Mouse (Mus musculus): ENCODE measurements around the gene Krt79.
A peak's percentile ranks its signal among the peaks of the same experiment; 100 is the strongest.

Krt79 gene

DNA sequence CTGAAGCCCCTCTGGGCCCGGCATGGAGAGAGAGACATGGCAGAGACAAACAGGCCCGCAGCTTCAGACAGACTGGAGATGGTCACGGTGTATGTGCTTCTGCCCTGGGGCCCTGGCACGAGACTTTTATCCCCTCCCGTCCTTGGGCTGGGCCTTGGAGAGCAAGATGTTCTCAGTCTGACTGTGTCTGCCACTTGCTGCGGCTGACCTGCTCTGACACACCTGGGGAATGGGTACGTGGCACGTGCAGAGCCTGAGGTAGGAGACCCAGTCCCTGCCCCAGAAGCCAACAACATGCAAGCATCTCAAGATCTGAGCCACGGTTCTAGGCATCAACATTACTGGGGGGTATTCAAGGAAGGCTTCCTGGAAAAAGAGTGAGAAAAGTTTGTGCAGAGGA, 14.1 kb upstream of the Krt79 start, which contains the start of gene Krt78:
Gene Krt78 (minus strand): TSS at position 101 of the 400 bp plus-strand sequence.
- TF ChIP-seq GATA4 (IDR thresholded peaks at IDR 0.05; ENCODE audit: insufficient replicate concordance, low read length) = no peak

DNA sequence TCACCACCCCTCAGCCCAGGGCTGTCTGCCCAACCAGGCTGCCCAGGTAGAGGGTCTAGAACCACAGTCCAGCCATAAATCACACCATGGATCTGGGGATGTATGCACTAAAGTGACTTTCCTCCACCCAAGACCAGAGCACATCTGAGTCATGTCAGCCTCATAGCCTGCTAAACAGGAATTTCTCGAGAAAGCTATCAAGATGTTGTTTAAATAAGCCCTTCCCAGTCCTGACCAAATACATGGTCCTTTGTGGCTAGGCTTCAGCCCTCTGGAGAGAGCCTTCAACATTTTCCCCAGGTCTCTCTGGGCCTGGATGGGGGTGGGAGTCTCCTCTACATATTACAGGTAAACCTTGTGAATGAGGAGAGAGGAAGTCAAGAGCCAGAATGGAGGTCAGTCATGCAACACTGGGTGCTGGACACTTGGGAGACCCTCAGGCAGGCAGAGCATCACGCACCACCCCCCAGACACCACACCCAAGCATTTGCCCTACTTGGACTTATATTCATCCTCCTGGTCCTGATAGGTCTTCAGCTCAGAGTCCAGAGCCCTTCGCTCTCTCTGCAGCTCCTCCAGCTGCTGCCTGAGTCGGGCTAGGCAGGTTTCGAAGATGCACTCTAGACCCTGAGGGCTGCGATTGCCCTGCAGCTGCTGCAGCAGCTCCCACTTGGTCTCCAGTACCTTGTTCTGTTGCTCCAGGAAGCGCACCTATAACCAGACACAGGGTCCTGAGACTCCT, 12.8 kb upstream of the Krt79 start:
- no peak for TF ChIP-seq GATA4 (IDR thresholded peaks at IDR 0.05; ENCODE audit: insufficient replicate concordance, low read length)

DNA sequence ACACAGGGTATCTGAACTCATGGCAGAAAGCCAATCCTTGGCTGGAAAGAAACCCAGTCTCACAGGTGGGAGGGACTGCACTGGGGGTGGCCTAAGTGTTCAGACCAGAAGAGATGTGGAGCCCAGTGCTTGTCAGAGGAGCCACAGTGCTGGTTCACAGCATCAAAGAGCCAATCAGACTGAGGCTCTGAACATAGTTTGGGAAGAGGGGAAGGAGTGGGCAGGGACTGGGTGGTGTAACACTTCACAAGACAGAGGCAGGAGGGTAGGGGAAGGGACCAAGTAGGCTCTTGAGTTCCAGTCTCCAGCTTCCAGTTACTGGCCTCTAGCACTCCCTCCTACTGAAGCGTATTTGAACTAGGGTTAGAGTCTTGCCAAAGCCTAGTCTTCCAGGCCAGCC, 5.3 kb upstream of the Krt79 start:
- no peak for TF ChIP-seq GATA4 (IDR thresholded peaks at IDR 0.05; ENCODE audit: insufficient replicate concordance, low read length)

DNA sequence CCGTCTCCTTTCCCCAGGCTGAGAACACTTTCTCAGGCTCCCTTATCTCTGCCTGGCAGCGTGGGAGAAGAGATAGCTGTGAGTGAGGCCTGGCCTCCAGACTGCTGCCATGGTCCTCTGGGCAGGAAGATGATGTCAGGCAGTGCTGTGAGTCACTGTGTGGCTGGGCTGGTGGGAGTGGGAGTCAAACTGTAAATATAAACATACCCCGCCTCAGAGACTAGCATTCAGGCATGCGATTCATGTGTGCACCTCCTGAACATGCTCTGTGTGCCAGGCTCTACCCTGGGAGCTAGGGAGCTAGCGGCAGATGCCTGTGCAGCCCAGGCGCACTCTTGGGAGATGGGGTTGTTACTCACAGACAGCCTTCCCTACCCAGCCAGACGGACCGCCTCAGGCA, 1.8 kb upstream of the Krt79 start:
- TF ChIP-seq GATA4 (IDR thresholded peaks at IDR 0.05; ENCODE audit: insufficient replicate concordance, low read length) = no peak

DNA sequence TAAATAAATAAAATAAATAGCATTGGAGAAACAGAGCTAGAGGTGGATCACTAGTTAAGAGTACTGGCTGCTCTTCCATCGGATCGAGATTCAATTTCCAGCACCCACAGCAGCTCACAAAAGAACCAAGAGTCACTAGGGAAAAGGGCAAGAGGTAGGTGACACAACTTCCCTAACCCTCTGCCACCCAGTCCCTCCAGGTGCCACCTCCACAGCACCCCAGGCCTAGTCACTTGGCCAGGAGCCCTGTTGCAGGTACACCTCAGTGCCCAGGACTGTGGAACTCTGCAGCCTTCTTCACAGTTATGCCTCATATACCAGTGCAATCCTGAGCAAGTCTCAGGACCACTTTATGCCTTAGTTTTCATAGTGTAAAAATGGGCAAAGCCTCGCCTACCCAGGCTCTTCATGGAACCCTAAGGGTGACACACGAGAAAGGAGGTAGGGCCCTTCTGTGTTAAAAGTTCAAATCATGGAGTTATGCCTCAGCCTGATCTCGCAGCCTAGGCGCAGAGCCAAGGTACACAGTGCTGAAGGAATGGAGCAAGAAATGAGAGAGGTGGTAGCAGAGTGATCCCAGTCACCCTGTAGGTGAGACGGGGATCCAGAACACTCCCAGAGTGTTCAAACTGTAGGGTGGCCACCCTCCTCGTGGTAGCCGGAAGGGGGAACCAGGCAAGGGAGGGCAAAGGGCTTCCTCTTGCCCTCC, 1.4 kb downstream of the Krt79 start:
- no peak for TF ChIP-seq GATA4 (IDR thresholded peaks at IDR 0.05; ENCODE audit: insufficient replicate concordance, low read length)

DNA sequence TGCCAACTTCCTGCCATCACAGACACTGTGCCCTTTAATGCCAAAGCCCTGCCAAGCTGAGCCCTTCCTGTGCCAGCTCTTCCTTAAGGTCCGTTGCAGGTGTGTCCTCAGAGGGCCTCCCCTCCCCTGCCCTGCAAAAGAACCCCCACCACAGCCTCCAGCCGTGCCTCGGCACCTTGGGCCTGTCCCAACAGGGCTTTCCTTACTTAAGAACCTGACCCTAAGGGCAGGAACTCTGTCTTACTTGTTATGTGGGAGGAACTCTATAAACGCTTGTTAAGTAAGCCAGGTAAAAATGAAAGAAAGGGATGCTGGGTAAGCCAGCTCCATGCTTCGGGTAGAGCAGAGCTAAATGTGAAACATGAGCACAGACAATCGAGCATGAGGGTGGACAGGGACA, 7.1 kb downstream of the Krt79 start:
- TF ChIP-seq GATA4 (IDR thresholded peaks at IDR 0.05; ENCODE audit: insufficient replicate concordance, low read length) = no peak

DNA sequence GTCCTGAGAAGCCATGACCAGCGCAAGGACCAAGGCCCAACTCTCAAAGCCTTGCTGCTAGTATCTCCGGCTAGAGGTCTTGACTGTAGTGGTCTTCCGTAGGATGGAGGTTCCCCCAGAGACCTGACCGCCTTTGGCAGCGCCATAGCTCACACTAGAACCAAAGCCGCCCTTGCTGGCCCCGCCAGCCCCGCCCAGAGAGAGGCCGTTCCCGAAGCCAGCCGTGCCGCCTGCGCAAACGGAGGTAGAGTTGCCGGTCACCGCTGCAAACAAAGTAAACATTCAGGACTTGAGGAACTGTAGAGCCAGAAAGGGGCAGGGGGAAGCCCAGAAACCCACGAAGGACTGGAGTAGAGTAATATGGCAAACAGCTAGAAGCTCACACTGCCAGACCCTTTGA, 10.5 kb downstream of the Krt79 start:
- no peak for TF ChIP-seq GATA4 (IDR thresholded peaks at IDR 0.05; ENCODE audit: insufficient replicate concordance, low read length)

DNA sequence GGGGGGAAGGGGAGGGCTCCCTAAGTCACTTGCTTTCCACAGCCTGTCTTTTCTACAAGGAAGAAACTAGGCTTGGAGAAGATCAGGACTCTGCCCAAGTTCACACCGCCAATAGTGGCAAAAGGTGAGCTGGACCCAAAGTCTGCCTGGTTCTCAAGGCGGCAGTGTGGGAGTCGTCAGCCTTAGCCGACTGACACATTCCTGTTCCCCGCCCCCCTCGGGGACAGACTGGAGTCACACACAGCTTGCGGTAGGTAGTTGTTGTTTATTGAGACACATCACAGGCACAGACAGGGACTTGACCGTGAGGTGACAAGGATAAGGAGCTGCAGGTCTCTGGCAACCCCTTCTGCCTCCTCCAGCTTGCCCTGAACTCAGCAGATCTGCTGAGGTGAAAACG, 11.0 kb downstream of the Krt79 start:
- no peak for TF ChIP-seq GATA4 (IDR thresholded peaks at IDR 0.05; ENCODE audit: insufficient replicate concordance, low read length)

DNA sequence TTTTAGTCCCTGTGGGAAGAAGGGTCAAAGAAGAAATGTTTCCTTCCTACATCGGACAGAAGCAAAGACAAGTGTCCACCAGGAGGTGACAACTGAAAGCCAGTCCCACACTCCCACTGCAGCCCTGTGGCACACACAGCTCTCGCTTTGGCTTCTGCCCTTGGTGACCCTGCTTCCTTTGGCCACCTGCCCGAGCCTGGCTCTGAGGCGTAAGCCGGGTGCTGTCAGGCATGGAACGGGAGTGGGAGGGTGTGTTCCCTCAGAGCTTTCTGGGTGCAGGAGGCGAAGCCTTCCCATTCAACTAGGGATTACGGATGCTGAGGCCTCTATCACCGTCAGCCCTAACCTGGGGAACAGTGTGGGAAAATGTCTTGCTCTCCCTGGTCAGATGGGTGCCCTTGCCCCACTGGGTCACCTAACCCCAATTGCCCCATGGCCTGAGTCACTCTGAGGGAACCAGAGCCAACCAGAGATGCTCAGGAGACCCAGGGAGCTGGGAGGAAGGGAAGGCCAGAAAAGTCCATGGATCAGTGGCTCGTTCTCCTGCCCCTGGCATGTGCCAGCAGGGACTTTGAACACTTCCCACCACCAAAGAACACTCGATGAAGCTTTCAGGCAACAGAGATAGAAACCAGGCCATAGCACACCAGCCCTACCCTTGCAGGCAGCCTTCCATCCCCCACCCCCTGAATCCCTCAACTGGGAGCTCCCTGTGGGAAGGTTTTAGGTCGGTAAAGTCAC, 12.6 kb downstream of the Krt79 start:
- no peak for TF ChIP-seq GATA4 (IDR thresholded peaks at IDR 0.05; ENCODE audit: insufficient replicate concordance, low read length)

DNA sequence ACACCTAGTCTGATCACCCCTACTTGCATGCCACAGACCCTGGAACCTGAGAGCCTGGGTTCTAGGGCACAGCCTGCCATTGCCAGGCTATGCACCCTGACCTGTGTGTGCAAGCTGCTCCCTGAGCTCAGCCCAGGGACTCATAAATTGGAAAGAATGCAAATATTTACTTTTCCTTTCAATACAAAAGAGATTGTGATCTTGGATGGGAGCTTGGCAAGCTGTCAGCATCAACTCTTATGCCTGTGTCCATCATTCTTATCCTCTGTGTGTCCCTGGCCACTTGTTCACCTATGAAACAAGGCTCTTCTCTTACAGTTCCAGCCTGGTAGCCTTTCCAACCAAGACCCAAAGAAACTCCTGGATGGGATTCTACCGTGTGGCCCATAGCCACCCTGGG, 15.1 kb downstream of the Krt79 start:
- TF ChIP-seq GATA4 (IDR thresholded peaks at IDR 0.05; ENCODE audit: insufficient replicate concordance, low read length) = peak; percentile 39; the same call in 1 of the 2 replicates

DNA sequence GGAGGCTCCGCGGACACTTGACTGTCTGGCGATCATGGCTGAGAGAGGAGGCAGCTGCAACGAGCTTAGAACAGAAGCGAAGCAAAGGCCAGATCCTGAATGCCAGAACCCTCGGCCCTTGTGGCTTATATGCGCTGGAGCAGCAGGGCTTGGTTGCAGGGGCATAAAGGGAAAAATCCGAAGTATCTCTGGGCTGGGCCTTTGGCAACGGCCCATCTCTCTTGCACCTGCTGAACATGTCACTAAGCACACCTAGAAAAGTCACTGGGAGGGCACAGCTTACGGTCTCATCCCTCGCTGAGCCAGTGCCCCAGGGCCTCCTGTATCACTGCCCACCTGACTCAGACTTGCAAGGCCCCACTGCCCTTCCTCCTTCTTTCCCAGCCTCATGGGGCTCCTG, 15.5 kb downstream of the Krt79 start, which contains the start of gene Krt4:
Gene Krt4 (minus strand): TSS at position 101 of the 400 bp plus-strand sequence.
- TF ChIP-seq GATA4 (IDR thresholded peaks at IDR 0.05; ENCODE audit: insufficient replicate concordance, low read length) = no peak

DNA sequence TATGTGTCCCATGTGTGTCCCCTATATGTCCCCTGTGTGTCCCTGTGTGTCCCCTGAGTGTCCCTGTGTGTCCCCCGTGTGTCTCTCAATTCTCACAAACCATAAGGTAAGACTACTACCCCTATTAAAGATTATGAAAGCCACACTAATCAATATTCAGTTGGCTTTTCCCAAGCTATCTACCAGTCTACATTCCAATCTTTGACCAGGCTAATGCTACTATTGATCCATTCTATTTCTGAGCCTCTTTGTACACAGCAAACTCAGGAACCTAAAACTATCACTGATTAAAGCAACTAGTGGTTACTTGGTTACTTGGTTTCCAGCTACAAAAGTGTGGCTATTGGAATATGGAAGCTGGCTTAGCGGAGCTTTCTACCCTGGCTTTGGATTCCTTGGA, 17.8 kb downstream of the Krt79 start:
- TF ChIP-seq GATA4 (IDR thresholded peaks at IDR 0.05; ENCODE audit: insufficient replicate concordance, low read length) = peak; percentile 31; the same call in 1 of the 2 replicates

DNA sequence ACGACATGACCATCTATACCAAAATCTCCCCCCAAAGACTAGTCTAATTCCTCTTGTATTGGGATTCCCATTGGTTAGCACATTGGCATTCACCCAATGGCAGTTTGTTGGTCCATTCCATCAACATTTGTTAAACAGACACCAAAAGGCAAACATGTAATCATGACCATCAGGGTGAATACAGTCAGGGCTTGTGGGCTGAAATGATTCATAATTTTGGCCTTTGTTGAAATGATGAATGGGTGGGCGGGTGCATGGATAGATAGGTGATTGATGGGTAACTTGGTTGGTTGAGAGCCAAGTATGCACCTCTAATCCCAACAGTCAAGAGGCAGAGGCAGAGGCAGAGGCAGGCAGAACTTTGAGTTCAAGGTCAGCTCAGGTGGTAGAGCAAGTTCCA, 24.1 kb downstream of the Krt79 start:
- TF ChIP-seq GATA4 (IDR thresholded peaks at IDR 0.05; ENCODE audit: insufficient replicate concordance, low read length) = no peak

DNA sequence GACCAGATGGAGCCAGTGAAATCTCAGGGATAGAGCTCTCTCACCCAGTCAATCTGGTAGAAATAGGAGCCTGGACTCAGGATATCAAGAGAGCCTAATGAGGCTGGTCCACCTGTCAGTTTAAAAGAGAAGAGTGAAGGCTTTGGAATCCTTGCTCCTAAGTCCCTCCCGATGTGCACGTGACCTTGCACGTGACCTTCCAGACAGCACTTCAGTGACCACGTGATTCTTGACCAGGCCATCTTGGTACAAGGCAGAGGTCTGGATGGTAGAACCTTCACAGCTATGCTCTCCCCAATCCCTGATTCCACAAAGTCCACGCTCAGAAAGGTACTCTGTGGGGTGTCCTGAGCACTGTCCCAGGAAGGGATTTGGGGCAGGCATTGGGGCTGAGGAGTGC, 35.3 kb downstream of the Krt79 start:
- no peak for TF ChIP-seq GATA4 (IDR thresholded peaks at IDR 0.05; ENCODE audit: insufficient replicate concordance, low read length)

All from liver, adult (tissue).